9 mouse cellular contexts compared by ENCODE assay signal in genomic region chrX:169685131-169685530, GRCm38 (mm10). TPM values are rescaled to one million over a fixed set of nuclear protein-coding genes. Genes with fewer than 3 reads are reported as not detected.
DNase-seq lines count a peak whose midpoint lies in the region; ATAC-seq and TF ChIP-seq lines count a peak whose summit lies in the region.
"Had no signal": no experiment of that assay in that cellular context is flagged by ENCODE, and none has a peak within 500 bp of the region (broad histone marks: within the 10 kb centered on the region; RNA-seq: fewer than 3 reads in every experiment).

Gene Mid1, plus strand, starts transcription at chrX:169685199.

- WGBS in forebrain, embryonic 12.5 days = 13% methylated on average over 9 of the region's 10 CpGs
- WGBS in hindbrain, embryonic 14.5 days = 24% methylated on average over 10 of the region's 10 CpGs
- 18% methylated on average over 10 of the region's 10 CpGs for WGBS in neural tube, embryonic 11.5 days

- no peaks in the 10 kb centered on the region for H3K79me2 ChIP-seq in C2C12 (ENCODE audit: control insufficient read depth, insufficient read depth)

- no peak within 1 kb of the TSS for H3K27ac ChIP-seq in forebrain, embryonic 12.5 days
- no peak within 1 kb of the TSS for H3K27ac ChIP-seq in hindbrain, embryonic 14.5 days
- H3K27ac ChIP-seq in neural tube, embryonic 11.5 days (ENCODE audit: low read depth, low read length) = no peak within 1 kb of the TSS

- no peak; the same call in 1 of the 2 replicates for ATAC-seq in forebrain, embryonic 12.5 days (ENCODE audit: low FRiP score)
- no peak for ATAC-seq in hindbrain, embryonic 14.5 days (ENCODE audit: low FRiP score)
- ATAC-seq in neural tube, embryonic 11.5 days (ENCODE audit: insufficient read depth, low FRiP score, low TSS enrichment) = no peak

- H3ac ChIP-seq in C2C12 (ENCODE audit: control insufficient read depth, insufficient read length, low read depth) = no peak within 1 kb of the TSS

- no peaks in the 10 kb centered on the region for H3K4me1 ChIP-seq in forebrain, embryonic 12.5 days
- H3K4me1 ChIP-seq in hindbrain, embryonic 14.5 days (replicated peaks; ENCODE audit: control insufficient read depth, insufficient read depth, low read length) = no peaks in the 10 kb centered on the region
- no peaks in the 10 kb centered on the region for H3K4me1 ChIP-seq in neural tube, embryonic 11.5 days (ENCODE audit: control insufficient read depth, insufficient read depth, low read length)

- no peaks in the 10 kb centered on the region for H3K27me3 ChIP-seq in C2C12 (ENCODE audit: control insufficient read depth, insufficient read depth, insufficient read length)
- peaks cover 21% of the 10 kb centered on the region; the same call in 1 of the 2 replicates for H3K27me3 ChIP-seq in forebrain, embryonic 12.5 days
- peaks cover 52% of the 10 kb centered on the region for H3K27me3 ChIP-seq in hindbrain, embryonic 14.5 days (ENCODE audit: control insufficient read depth, insufficient read depth, low read length)
- H3K27me3 ChIP-seq in neural tube, embryonic 11.5 days (ENCODE audit: control insufficient read depth, insufficient read depth, low read length) = peaks cover 5% of the 10 kb centered on the region; the same call in 1 of the 2 replicates

- H3K36me3 ChIP-seq in C2C12 (ENCODE audit: control insufficient read depth, insufficient read depth) = no peaks in the 10 kb centered on the region
- no peaks in the 10 kb centered on the region for H3K36me3 ChIP-seq in forebrain, embryonic 12.5 days (replicated peaks)
- H3K36me3 ChIP-seq in hindbrain, embryonic 14.5 days (replicated peaks; ENCODE audit: control insufficient read depth, insufficient read depth) = no peaks in the 10 kb centered on the region
- no peaks in the 10 kb centered on the region for H3K36me3 ChIP-seq in neural tube, embryonic 11.5 days (ENCODE audit: control insufficient read depth, insufficient read depth, low read length)

- no peaks in the 10 kb centered on the region for H3K79me3 ChIP-seq in C2C12 (ENCODE audit: low read depth)

- TF ChIP-seq CTCF in C2C12 (IDR thresholded peaks at IDR 0.05; ENCODE audit: control insufficient read depth, insufficient read depth, insufficient read length) = no peak

- DNase-seq in ZHBTc4 (ENCODE audit: low read depth, low spot score) = peak; percentile 14
- DNase-seq in hindbrain, embryonic 14.5 days (ENCODE audit: low spot score) = no peak
- peak; percentile 5 for DNase-seq in liver
- DNase-seq in neural tube, embryonic 11.5 days (ENCODE audit: low spot score) = peak; percentile 13
- no peak for DNase-seq in right cerebral cortex, postnatal 14 days
- no peak for DNase-seq in thymus, postnatal 4 days

- no peaks in the 10 kb centered on the region for H3K9me3 ChIP-seq in forebrain, embryonic 12.5 days
- no peaks in the 10 kb centered on the region for H3K9me3 ChIP-seq in hindbrain, embryonic 14.5 days (ENCODE audit: control insufficient read depth, low read length)
- H3K9me3 ChIP-seq in neural tube, embryonic 11.5 days (ENCODE audit: control insufficient read depth, low read length) = no peaks in the 10 kb centered on the region

- no peak within 1 kb of the TSS for H3K9ac ChIP-seq in forebrain, embryonic 12.5 days
- no peak within 1 kb of the TSS for H3K9ac ChIP-seq in hindbrain, embryonic 14.5 days
- H3K9ac ChIP-seq in neural tube, embryonic 11.5 days (ENCODE audit: low read length) = no peak within 1 kb of the TSS

- H3K4me2 ChIP-seq in forebrain, embryonic 12.5 days = peak within 1 kb of the TSS; percentile 40
- H3K4me2 ChIP-seq in hindbrain, embryonic 14.5 days (replicated peaks) = peak within 1 kb of the TSS; percentile 49
- peak within 1 kb of the TSS; percentile 38 for H3K4me2 ChIP-seq in neural tube, embryonic 11.5 days (ENCODE audit: low read depth)

- H3K4me3 ChIP-seq in C2C12 (ENCODE audit: insufficient read depth, poor library complexity, severe bottlenecking) = no peak within 1 kb of the TSS
- H3K4me3 ChIP-seq in forebrain, embryonic 12.5 days (replicated peaks) = peak within 1 kb of the TSS; percentile 24
- H3K4me3 ChIP-seq in hindbrain, embryonic 14.5 days (replicated peaks; ENCODE audit: low read length) = peak within 1 kb of the TSS; percentile 22
- H3K4me3 ChIP-seq in neural tube, embryonic 11.5 days (ENCODE audit: low read depth, low read length) = no peak within 1 kb of the TSS
- H3K4me3 ChIP-seq: erythroblast, embryonic 14.5 days had no signal

TF ChIP-seq in C2C12, 6 proteins besides CTCF, POLR2A, EP300 and RAD21:
- TF ChIP-seq MYOD1 (IDR thresholded peaks at IDR 0.05; ENCODE audit: control insufficient read depth, insufficient read length, low read depth) (no peak), MYOG (IDR thresholded peaks at IDR 0.05; ENCODE audit: control insufficient read depth, extremely low read depth, insufficient read length) (no peak), USF1 (IDR thresholded peaks at IDR 0.05; ENCODE audit: low read depth) (no peak), MAX (IDR thresholded peaks at IDR 0.05) (no peak), CEBPB (IDR thresholded peaks at IDR 0.05; ENCODE audit: low read depth) (no peak), FOSL1 (IDR thresholded peaks at IDR 0.05; ENCODE audit: insufficient read depth, low read length, poor library complexity, severe bottlenecking) (no peak)
TF ChIP-seq in C2C12: peak in this region for 0.

RNA-seq across cellular contexts. Expression of gene Mid1, which starts in this region (rescaled TPM):
- 15.2 TPM for polyA plus RNA-seq in C2C12 (2012; fragmentation: generic; extraction: Trizol)
- 16.2 and 19.0 TPM in 2 replicates for polyA plus RNA-seq in forebrain, embryonic 12.5 days (2016; fragmentation: Nextera tagmentation; extraction: Ambion mirVana)
- polyA plus RNA-seq in hindbrain, embryonic 14.5 days (2014; fragmentation: Nextera tagmentation; extraction: Ambion mirVana) = 5.4 and 6.1 TPM in 2 replicates
- polyA plus RNA-seq in neural tube, embryonic 11.5 days (2014; fragmentation: Nextera tagmentation; extraction: Ambion mirVana) = 9.9 and 12.7 TPM in 2 replicates

Comparison
In these comparisons a context has a peak if more than half of its experiments do, and no peak if none do; other contexts are left out.
1. H3K4me3 ChIP-seq: peak in forebrain, embryonic 12.5 days (single experiment) and hindbrain, embryonic 14.5 days (single experiment); none in C2C12 (single experiment) and neural tube, embryonic 11.5 days (single experiment).
2. DNase-seq: peak in ZHBTc4 (single experiment), liver (single experiment) and neural tube, embryonic 11.5 days (single experiment); none in hindbrain, embryonic 14.5 days (single experiment), right cerebral cortex, postnatal 14 days (single experiment) and thymus, postnatal 4 days (single experiment).
3. Peak in every context shown above with its lines, with median percentiles within 50 percentile points of each other: H3K4me2 ChIP-seq.